Mouse (Mus musculus) fat pad, adult 2 months (tissue): ENCODE data around the gene Gm13277.
"Not testable (repeated sequence)": the region's sequence is repeated elsewhere in the genome, so short reads cannot be mapped to it uniquely, and the experiment has no call there.

ENCODE experiments used
- DNase-seq: peaks from one replicate; pipeline ENCODE4 v3.0.0-alpha.2; 2011; ENCODE audit warnings: low read depth, low spot score; ENCODE audit errors: extremely low read depth

The Gm13277 gene

GRCm38 (mm10) chr4:88782335-88782734 is 6.1 kb upstream of the Gm13277 start:
- not testable (repeated sequence) for DNase-seq

- DNase-seq = not testable (repeated sequence)
Measured at GRCm38 (mm10) chr4:88785409-88785808, 3.0 kb upstream of the Gm13277 start, which contains the start of gene Gm13276. TSS of gene Gm13276 (plus strand) at chr4:88785709.

DNA sequence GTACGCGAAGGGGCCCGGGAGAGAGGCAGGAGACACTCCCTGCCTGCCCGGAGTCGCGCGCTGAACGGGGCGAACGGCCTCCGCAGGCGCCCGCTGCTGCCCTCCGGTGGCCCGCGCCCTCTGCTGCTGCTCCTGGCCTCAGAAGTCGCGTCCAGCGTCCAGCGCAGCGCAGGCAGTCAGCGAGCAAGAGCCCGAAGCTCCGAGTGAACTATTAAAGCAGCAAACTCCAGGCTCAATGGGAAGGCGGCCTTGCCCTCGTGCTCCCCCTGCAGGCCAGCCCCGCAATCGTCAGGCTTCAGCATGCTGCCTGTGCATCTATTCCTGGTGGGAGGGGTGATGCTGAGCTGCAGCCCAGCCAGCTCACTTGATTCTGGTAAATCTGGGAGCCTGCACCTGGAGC is 2.8 kb downstream of the Gm13277 start, which contains the start of gene Gm13278:
TSS of gene Gm13278 (plus strand) at position 301 of the 400 bp plus-strand sequence.
- not testable (repeated sequence) for DNase-seq

GRCm38 (mm10) chr4:88793936-88794675 is 5.7 kb downstream of the Gm13277 start, which contains the start of gene Gm13275:
TSS of gene Gm13275 (plus strand) at chr4:88794487.
- not testable (repeated sequence) for DNase-seq

DNA sequence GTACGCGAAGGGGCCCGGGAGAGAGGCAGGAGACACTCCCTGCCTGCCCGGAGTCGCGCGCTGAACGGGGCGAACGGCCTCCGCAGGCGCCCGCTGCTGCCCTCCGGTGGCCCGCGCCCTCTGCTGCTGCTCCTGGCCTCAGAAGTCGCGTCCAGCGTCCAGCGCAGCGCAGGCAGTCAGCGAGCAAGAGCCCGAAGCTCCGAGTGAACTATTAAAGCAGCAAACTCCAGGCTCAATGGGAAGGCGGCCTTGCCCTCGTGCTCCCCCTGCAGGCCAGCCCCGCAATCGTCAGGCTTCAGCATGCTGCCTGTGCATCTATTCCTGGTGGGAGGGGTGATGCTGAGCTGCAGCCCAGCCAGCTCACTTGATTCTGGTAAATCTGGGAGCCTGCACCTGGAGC is 8.7 kb downstream of the Gm13277 start, which contains the start of gene Gm13279:
TSS of gene Gm13279 (plus strand) at position 301 of the 400 bp plus-strand sequence.
- not testable (repeated sequence) for DNase-seq

DNA sequence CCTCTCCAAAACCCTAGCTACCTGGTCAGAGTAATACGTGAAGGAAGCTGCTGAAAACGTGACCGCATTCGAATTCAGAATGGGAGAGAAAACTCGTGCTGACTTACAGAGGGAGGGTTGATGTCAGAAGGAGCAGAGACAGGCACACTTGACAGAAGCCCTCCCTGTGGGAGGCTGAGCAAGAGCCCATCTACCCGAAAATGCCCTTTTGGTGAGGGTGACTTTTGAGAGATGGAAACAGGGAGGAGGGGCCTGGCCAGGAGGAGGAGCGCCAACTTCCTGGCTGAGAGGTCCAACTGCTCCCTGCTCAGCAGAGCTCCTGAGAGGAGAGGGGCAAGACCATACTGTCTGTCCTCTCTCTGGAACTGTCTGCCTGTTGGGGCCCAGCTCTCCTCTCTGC is 10.9 kb downstream of the Gm13277 start, which contains the start of gene Gm13285:
TSS of gene Gm13285 (plus strand) at position 301 of the 400 bp plus-strand sequence.
- not testable (repeated sequence) for DNase-seq

DNA sequence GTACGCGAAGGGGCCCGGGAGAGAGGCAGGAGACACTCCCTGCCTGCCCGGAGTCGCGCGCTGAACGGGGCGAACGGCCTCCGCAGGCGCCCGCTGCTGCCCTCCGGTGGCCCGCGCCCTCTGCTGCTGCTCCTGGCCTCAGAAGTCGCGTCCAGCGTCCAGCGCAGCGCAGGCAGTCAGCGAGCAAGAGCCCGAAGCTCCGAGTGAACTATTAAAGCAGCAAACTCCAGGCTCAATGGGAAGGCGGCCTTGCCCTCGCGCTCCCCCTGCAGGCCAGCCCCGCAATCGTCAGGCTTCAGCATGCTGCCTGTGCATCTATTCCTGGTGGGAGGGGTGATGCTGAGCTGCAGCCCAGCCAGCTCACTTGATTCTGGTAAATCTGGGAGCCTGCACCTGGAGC is 14.5 kb downstream of the Gm13277 start, which contains the start of gene Gm13287:
TSS of gene Gm13287 (plus strand) at position 301 of the 400 bp plus-strand sequence.
- DNase-seq = not testable (repeated sequence)

GRCm38 (mm10) chr4:88805231-88805630 is 16.8 kb downstream of the Gm13277 start, which contains the start of gene Gm13288:
TSS of gene Gm13288 (plus strand) at chr4:88805531.
- not testable (repeated sequence) for DNase-seq

DNA sequence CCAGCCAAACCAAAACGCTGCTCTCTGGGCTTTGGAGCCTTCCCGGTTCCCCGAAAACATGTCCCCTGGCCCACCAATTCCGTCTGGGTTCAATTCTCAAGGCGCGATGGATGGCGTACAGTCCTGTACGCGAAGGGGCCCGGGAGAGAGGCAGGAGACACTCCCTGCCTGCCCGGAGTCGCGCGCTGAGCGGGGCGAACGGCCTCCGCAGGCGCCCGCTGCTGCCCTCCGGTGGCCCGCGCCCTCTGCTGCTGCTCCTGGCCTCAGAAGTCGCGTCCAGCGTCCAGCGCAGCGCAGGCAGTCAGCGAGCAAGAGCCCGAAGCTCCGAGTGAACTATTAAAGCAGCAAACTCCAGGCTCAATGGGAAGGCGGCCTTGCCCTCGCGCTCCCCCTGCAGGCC is 17.3 kb downstream of the Gm13277 start:
- DNase-seq = not testable (repeated sequence)

DNA sequence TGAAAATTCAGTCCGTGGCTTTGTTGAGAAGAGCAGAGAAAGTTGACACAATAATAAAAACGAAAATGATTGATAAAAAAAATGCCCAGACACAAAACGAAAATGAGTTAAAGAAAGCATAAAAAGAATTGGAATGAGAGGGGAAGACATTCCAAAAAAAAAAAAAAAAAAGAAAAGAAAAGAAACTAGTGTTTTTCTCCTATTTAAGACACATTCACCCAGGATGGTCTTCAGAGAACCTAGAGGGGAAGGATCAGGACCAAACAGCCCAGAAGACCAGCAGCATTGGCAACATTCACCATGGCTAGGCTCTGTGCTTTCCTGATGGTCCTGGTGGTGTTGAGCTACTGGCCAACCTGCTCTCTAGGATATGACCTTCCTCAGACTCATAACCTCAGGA is 27.5 kb downstream of the Gm13277 start, which contains the start of gene Ifna7:
TSS of gene Ifna7 (plus strand) at position 301 of the 400 bp plus-strand sequence.
- no peak for DNase-seq

DNA sequence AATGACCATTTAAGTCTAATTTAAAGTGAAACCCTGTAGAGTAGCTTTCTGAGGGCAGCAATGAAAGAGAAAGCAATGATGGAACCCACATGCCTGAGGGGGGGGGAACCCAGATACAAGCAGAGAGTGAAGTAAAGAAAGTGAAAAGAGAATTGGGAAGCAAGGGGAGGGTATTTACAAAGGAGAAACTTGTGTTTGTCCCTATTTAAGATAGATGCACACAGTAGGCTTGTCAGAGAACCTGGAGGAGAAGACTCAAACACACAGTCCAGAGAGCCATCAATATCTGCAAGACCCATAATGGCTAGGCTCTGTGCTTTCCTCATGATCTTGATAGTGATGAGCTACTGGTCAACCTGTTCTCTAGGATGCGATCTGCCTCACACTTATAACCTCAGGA is 31.2 kb downstream of the Gm13277 start, which contains the start of gene Ifna11:
TSS of gene Ifna11 (plus strand) at position 301 of the 400 bp plus-strand sequence.
- no peak for DNase-seq

- no peak for DNase-seq
Measured at GRCm38 (mm10) chr4:88822995-88823394, 34.6 kb downstream of the Gm13277 start.

DNA sequence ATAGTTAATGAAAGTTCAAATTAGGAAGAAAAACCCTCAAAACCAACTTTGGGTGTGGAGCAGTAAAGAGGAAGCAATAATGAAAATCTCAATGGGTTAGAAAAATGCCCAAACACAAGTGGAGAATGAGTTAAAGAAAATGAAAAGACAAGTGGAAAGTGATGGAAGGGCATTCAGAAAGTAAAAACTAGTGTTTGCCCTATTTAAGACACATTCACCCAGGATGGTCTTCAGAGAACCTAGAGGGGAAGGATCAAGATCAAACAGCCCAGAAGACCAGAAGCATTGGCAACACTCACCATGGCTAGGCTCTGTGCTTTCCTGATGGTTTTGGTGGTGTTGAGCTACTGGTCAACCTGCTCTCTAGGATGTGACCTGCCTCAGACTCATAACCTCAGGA is 38.7 kb downstream of the Gm13277 start, which contains the start of gene Ifna6:
TSS of gene Ifna6 (plus strand) at position 301 of the 400 bp plus-strand sequence.
- DNase-seq = not testable (repeated sequence)

- DNase-seq = no peak
Measured at GRCm38 (mm10) chr4:88830523-88830922, 42.1 kb downstream of the Gm13277 start.

DNA sequence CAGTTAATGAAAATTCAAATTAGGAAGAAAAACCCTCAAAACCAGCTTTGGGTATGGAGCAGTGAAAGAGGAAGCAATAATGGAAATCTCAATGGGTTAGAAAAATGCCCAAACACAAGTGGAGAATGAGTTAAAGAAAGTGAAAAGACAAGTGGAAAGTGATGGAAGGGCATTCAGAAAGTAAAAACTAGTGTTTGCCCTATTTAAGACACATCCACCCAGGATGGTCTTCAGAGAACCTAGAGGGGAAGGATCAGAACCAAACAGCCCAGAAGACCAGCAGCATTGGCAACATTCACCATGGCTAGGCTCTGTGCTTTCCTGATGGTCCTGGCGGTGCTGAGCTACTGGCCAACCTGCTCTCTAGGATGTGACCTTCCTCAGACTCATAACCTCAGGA is 46.8 kb downstream of the Gm13277 start, which contains the start of gene Ifna5:
TSS of gene Ifna5 (plus strand) at position 301 of the 400 bp plus-strand sequence.
- DNase-seq = not testable (repeated sequence)
